Mouse (Mus musculus) c-Kit-negative CD71-positive TER-119-positive erythroid progenitor cells, embryonic 14.5 days (primary cell): ENCODE results near the gene Exd2.

Source experiments
- DNase-seq: peaks from one replicate; pipeline ENCODE4 v3.0.0-alpha.2; 2013; ENCODE audit warnings: low read depth, low spot score

The Exd2 gene

DNA sequence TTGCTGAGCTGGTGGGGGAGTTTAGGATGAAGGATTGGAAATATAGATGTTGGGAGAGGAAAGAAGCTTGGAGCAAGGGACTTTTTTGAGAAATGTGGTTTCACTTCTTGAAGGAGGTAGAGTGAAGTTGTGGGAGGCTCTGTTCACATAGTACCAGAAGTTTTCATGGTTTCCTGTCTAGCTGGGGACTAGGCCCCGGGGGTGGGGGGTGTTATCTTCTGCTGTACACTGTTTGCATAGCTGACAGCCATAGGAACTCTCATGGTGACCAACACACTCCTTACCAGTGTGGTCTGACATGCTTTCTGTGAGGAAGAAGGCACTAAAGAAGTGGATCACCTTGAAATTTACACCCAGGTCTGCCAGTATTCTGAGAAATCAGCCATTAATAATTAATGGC lies 32.8 kb downstream of the Exd2 start:
- no peak for DNase-seq

GRCm38 (mm10) chr12:80498356-80498755 lies 35.5 kb downstream of the Exd2 start:
- DNase-seq, result no peak

DNA sequence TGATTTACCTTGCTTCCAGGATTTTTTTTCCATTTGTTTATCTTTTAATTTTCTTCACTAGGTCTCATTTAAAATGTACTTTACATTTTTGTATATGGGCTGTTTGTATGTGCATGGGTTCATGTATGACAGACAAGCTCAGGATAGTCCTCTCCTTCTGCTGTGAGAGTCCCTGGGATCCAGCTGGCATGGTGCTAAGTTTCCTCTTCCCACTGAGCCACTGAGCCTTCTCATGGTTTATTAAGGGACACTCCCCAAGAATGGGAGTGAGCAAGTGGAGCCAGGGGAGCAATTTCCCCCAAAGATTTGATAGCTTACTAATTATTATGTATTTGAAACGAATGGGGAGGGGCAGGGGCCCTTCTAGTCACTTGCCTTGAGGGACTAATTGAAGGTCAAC lies 37.6 kb downstream of the Exd2 start:
- no peak for DNase-seq

GRCm38 (mm10) chr12:80504718-80505117 lies 41.8 kb downstream of the Exd2 start:
- DNase-seq, result no peak

DNA sequence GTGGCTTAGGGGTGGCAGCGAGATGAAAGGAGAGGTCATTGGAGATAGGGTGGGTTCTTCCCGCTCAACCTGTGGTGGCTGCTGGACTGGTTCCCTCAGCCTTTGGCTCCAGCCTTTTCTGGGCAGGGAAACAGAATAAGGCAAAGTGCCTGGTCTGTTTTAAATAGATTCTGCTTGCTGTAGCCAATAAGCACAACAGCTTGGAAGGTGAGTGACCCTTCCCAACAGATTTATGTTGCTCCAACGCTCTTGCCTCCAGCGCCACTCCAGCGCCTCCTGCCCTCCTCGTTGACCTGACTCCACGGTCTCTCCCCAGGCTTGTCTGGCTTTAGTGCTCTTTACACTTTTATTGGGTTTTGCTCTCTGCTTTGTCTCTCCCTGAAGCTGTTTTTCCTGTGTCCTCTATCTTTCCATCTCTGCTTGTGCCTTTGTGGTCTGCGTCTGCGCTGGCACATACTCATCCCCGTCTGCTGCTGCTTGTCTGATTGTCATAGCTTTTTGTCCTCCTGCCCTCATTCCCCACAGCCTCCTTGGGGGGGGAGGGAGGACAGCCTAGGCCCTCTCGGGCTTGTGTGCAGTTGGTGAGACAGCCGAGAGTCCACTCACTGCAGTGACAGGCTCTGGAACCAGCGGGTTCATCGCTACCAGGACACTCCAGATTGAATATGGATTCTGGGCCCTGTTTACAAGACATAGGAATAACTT lies 44.3 kb downstream of the Exd2 start:
- DNase-seq, result no peak

GRCm38 (mm10) chr12:80517977-80518376 lies 55.1 kb downstream of the Exd2 start, which contains the start of gene Galnt16:
Gene Galnt16 (plus strand): TSS chr12:80518277.
- DNase-seq, result no peak

DNA sequence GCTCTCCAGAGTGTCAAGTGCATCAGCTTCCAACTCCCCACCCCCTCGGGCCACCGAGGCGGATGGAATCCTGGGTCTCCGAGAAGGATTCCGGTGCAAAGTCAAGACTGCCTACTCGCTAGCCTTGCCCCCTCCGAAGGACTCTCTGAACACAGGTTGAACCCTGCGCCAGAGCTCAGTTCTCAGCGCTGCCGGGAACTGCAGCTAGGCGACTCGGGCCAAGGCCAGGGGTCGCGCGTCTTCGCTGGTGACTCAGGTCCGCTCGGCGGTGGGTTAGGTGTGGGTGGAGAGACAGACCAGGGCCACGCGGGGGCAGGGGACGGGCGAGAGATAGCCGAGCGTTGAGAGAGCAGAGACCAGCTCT lies 55.5 kb downstream of the Exd2 start:
- DNase-seq, result no peak

- no peak for DNase-seq
Measured at GRCm38 (mm10) chr12:80518757-80519620, 56.1 kb downstream of the Exd2 start.

- DNase-seq, result no peak
Measured at GRCm38 (mm10) chr12:80519621-80520332, 56.9 kb downstream of the Exd2 start.

DNA sequence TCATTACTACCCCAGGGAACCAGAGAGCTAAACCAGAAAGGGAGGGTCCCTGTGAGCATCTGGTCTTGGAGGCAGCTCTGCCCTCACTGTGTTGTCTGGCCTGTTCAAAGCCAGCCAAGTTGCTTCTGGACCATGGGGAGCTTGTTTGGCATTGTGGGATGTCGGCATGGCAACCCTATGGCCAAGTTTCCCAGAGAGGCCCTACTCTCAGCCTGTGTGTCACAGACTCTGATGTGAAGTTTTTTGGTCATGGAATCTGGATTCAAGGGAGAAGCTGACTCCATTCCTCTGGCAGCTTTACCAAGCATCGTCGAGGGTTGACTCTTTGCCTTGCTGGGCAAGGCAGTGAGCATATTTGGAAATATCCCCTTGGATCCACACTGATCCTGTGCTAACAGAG lies 59.1 kb downstream of the Exd2 start:
- no peak for DNase-seq

DNA sequence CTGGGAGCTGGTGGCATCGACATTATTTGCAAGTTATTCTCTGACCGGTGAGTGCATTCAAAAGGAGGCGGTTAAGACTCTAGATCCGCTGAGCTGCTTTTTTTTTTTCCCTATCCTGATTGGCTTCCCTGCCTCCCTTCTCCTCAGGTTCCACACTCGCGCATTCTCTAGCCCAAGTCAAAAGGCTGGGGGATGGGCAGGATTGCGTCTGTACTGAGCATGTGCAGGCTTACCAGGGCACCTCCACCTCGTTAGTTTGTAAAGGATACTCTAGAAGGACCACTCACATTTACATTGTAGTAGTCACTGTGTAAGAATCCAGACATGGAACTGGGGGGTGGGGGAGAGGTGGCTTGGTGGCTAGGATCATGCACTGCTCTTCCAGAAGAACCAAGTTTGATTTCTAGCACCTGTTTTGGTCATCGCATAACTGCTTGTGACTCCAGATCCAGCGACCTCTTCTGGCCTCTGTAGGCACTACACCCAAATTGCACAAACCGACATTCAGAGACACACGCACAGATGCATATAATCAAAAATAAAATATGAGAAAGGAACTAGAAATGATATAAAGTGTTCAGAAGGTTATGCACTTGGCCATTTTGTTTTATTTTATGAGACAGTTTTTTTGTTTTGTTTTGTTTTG lies 61.5 kb downstream of the Exd2 start:
- no peak for DNase-seq

DNA sequence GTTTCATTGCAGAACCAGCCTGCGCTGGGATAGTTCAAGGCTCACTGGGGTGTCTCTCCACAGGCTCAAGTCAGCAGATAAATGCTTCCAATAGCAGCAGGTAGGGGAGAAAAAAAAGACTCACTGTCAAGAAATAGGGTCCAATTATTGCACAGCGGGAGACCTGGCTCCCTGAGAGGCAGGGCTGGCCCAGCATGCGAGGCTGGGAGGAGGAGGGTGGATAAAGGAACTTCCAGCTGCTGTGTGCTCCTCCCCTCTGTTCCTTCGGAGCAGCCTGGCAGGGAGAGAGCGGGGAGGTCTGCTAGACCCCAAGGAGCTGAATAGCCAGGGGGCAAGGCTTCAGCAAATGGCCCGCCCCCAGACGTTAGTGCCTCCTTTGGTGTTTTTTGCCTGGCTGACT lies 62.6 kb downstream of the Exd2 start:
- DNase-seq, result no peak

DNA sequence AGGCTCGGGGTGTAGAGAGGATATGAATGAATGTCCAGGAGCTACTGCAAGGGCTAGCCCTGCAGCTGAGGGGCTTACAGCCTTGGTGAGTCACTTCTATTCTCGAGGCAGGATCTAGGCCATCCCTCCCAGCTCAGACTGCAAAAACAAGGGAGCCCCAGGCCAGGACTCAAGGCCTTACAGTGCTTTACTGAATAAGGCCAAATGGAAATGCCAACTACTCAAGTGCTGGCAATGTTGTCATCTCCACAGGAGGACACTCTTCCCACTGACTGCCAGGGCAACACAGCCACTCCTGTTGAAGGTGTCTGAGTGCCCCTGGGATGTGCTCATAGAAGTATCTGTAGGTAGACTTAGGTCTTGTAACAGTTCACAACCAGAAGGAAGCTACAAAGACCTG lies 63.6 kb downstream of the Exd2 start:
- no peak for DNase-seq

GRCm38 (mm10) chr12:80527727-80528389 lies 65.0 kb downstream of the Exd2 start:
- DNase-seq, result no peak

DNA sequence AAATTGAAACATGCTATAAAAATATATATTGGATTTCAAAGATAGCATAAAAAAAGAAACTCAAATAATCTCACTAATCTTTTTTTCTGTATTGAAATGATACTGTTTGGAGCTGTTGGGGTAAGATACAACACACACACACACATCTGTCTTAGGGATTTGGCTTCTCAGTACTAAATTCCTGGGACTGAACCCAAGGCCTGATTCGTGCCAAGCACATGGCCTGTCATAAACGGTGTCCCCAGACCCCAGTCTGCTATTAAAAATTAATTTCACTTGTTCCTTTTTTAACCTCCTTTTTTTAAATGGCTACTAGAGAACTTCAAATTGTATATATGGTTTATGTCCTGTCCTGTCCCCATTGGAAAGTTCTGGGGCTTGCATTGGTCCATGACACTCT lies 67.2 kb downstream of the Exd2 start:
- DNase-seq, result no peak

- DNase-seq, result no peak
Measured at GRCm38 (mm10) chr12:80530630-80531029, 67.7 kb downstream of the Exd2 start.

DNA sequence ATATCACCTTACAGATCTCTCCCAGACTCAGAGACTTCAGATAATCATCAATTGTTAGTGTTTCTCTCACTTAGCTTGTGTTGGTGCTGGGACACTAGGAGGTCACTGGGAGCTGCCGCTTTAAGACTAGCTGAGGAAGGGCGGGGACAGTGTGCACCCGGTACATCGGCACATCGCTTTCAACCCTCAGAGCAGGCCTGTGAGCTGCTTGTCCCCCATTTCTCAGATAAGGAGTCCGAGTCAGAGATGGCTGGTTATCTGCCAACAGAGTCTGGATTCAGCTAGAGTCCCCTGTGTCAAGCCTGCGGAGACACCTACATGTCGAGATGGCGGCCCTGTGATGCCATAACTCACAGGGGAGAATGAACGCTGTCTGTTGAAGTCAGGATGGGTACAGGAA lies 68.7 kb downstream of the Exd2 start:
- no peak for DNase-seq

GRCm38 (mm10) chr12:80533876-80534275 lies 71.0 kb downstream of the Exd2 start:
- no peak for DNase-seq

DNA sequence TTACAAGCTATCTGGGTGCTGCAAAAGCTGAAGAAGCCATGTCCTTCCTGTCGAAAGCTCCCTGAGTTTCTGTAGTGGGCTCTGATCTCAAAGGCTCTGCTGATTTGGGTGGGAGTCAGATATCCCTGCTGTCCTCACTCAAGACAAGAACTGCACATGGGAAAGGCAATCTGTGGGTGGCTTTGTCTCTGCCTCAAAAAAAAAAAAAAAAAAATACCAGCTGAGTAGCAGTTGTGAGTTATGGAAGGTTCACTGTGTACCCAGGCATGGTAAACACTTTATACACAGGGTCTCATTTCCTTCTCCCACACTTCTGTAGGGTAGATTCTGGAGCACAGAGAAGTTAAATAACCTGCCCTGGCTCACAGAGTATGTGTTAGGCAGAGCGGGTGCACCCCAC lies 74.4 kb downstream of the Exd2 start:
- DNase-seq, result no peak

DNA sequence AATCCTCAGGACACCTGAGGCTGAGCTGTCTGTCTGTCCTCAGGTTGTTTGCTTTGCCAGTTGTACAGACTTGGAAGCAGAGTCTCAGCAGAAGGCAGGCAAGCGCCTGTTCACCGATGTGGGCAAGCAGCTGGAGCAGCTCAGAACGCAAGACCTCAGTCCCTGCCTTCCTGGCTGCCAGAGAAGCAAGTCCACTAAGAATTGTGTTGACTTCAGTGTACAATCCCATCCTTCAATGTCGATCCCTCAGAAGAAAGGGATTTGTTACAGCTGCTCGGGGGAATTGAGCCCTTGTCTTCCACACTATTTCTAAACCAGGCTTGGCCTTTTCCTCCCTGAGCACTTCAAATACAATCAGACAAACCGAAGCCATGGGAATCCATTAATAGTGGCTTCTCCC lies 75.4 kb downstream of the Exd2 start:
- DNase-seq, result no peak

DNA sequence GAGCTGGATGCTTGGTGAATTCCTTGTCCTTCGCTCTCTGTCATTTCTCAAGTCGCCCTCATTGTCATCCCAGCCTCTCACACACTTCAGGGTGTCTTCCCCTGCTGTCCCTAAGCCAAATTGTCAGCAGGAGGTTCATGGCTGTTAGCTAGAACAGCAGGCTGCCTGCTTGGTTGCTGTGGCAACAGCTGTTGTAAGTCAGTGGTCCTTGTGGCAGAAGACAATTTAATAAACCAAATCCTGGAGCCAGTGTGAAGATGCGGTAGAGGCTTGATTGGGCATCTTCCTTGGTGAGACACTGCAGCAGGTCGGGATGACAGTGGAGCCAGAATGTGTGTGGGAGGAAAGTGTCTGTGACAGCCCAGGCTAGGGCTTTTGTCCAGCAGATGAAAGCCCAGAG lies 82.4 kb downstream of the Exd2 start:
- DNase-seq, result no peak
